Mouse (Mus musculus) brown adipose tissue, adult 24 weeks (tissue): ENCODE measurements around the gene Fpr-rs7. TPM values are rescaled to one million over a fixed set of nuclear protein-coding genes. Genes with fewer than 3 reads are reported as not detected.

Experiments
- H3K27ac ChIP-seq: fragments of 200-500 bp; replicated peaks from 2 replicates; pipeline ENCODE4 v1.5.1; 2012; ENCODE audit warnings: low read depth, mild to moderate bottlenecking, low read length
- H3K4me1 ChIP-seq: fragments of 200-500 bp; 2 replicates; pipeline ENCODE4 v1.6.1; 2012; ENCODE audit warnings: low read length, mixed read lengths; ENCODE audit not compliant: control insufficient read depth, insufficient read depth, insufficient read length
- H3K4me3 ChIP-seq: fragments of 200-500 bp; 2 replicates; pipeline ENCODE4 v1.5.1; 2012; ENCODE audit warnings: low read depth, mild to moderate bottlenecking, low read length, moderate library complexity; ENCODE audit not compliant: insufficient read depth
- polyA plus RNA-seq: library from polyadenylated mRNA; stranded (reverse); fragments of >200 nt; gene quantifications from 2 replicates; pipeline ENCODE4 v1.2.4, GENCODE M21; 2012; ENCODE audit not compliant: missing spikeins, insufficient read depth, insufficient read length

Gene Fpr-rs7
- polyA plus RNA-seq = not detected in 2 replicates

DNA sequence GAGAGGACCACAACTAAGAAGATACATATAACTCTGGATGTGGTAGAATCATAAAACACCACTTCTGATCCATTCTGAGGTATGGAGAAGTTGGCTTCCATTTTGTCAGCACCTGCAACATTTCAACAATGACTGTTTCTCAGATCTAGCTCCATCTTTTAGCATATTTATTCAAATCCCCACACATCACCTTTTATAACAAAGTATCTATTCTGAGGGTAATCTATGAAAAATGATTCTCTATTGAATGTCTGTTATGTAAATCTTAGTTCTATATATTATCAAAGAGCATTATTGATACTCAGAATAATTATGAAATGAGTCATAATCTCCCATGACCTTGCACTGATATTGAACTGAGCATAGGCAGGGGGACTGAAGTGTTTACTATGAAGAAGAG is at the start of gene Fpr-rs7:
Gene Fpr-rs7, minus strand, starts transcription at position 101 of the 400 bp plus-strand sequence.
- Histone ChIP-seq H3K4me1 (no peaks in the 10 kb centered on the region), H3K27ac (no peak within 1 kb of the TSS), H3K4me3 (no peak within 1 kb of the TSS)

DNA sequence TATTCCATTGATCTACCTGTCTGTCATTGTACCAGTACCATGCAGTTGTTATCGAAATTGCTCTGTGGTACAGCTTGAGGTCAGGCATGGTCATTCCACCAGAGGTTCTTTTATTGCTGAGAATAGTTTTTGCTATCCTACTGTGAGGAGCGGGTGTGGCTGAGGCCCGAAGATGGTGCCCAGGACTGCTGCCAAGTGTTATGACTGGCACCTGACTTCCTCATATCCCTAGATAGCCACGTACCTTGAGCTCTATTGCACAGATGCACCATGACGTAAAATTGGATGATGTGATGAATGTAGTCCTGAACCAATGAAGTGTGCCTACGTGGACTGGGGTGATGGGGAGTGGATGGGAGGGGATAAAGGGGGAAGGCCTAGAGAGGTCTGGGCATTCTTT is 39.9 kb downstream of the Fpr-rs7 start:
- H3K4me1 ChIP-seq = no peaks in the 10 kb centered on the region
- no peak overlapping the region for H3K4me3 ChIP-seq
- H3K27ac ChIP-seq = no peak overlapping the region

DNA sequence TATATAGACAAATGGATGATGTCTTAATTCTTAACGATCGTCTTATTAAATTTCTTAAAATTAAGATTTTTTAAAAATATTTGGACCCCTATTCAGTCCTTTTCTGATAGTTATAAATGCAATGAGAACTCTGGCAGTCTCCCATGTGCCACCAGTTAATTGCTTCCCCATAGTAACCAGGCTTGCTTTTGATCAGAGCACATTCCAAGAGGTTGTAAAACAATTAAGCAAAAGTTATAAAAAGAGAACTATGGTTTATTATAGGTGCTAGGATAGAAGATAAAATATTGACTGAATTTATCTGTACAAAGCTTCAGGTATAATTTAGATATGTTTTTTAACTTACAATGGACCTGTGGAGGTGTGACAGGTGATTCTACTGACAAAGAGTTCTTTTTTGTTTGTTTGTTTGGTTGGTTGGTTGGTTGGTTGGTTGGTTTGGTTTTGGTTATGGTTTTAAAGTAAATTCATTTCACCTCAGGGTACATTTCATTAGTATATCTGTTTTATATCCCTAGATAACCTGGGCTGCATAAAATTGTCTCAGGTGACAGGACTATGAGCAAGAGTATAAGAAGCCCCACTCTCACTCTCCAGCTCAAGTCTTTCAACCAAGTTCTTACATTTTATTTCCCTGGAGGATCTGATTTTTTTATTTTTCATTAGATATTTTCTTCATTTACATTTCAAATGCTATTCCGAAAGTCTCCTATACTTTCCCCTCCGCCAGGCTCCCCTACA is 42.2 kb downstream of the Fpr-rs7 start:
- no peak overlapping the region for H3K4me3 ChIP-seq
- no peaks in the 10 kb centered on the region for H3K4me1 ChIP-seq
- no peak overlapping the region for H3K27ac ChIP-seq

Other genes starting within 250 kb of the Fpr-rs7 start
- gene Vmn2r104, start 65.9 kb downstream of the Fpr-rs7 start, polyA plus RNA-seq = not detected in 2 replicates
- gene Fpr-rs6, start 68.9 kb upstream of the Fpr-rs7 start, polyA plus RNA-seq = not detected in 2 replicates
- not detected in 2 replicates for gene Vmn2r105, start 120.8 kb upstream of the Fpr-rs7 start, polyA plus RNA-seq
- gene Vmn2r106, start 171.3 kb upstream of the Fpr-rs7 start, polyA plus RNA-seq = not detected in 2 replicates
- not detected in 2 replicates for gene Vmn2r107, start 231.0 kb upstream of the Fpr-rs7 start, polyA plus RNA-seq